Mouse (Mus musculus) heart, embryonic 14.5 days (tissue): ENCODE measurements around the gene Cldn7. TPM values are rescaled to one million over a fixed set of nuclear protein-coding genes. Genes with fewer than 3 reads are reported as not detected.
A peak's percentile ranks its signal among the peaks of the same experiment; 100 is the strongest.

Source experiments
- ATAC-seq: fragments of 200-750 bp; cut with Nextera tagmentation; 2 replicates; pipeline ENCODE4 v1.8.0; 2017; ENCODE audit warnings: low read depth, moderate TSS enrichment; ENCODE audit not compliant: insufficient number of reproducible peaks, insufficient read depth, low FRiP score
- H3K27ac ChIP-seq, 2 experiments: fragments of 200-500 bp in 1 of 2; fragments of 300-500 bp in 1 of 2; sonication (generic) in 1 of 2; replicated peaks in 1 of 2; 2 replicates each; pipeline ENCODE4 v1.5.1; 2012 to 2014; ENCODE audit warnings: low read depth in 2 of 2, low read length in 2 of 2, control low read depth in 1 of 2, mild to moderate bottlenecking in 1 of 2, mixed read lengths in 1 of 2; ENCODE audit not compliant: control insufficient read depth in 1 of 2, insufficient read depth in 1 of 2
- H3K27me3 ChIP-seq: fragments of 300-500 bp; sonication (generic); 2 replicates; pipeline ENCODE4 v1.6.1; 2014; ENCODE audit warnings: mild to moderate bottlenecking, low read length, control low read depth; ENCODE audit not compliant: control insufficient read depth, insufficient read depth
- H3K36me3 ChIP-seq: fragments of 300-500 bp; sonication (generic); 2 replicates; pipeline ENCODE4 v1.6.1; 2014; ENCODE audit warnings: mild to moderate bottlenecking, control low read depth, low read length, mixed read lengths; ENCODE audit not compliant: control insufficient read depth, insufficient read depth
- H3K4me1 ChIP-seq, 2 experiments: fragments of 200-500 bp in 1 of 2; fragments of 300-500 bp in 1 of 2; sonication (generic) in 1 of 2; 2 replicates each; pipeline ENCODE4 v1.6.1; 2012 to 2014; ENCODE audit warnings: low read length in 2 of 2, control low read depth in 1 of 2, mixed read lengths in 1 of 2; ENCODE audit not compliant: control insufficient read depth in 2 of 2, insufficient read depth in 2 of 2
- H3K4me2 ChIP-seq: fragments of 300-500 bp; sonication (generic); 2 replicates; pipeline ENCODE4 v1.6.1; 2014; ENCODE audit warnings: mild to moderate bottlenecking, low read length
- H3K4me3 ChIP-seq, 2 experiments: fragments of 200-500 bp in 1 of 2; fragments of 300-500 bp in 1 of 2; sonication (generic) in 1 of 2; 2 replicates each; pipeline ENCODE4 v1.5.1; 2012 to 2014; ENCODE audit warnings: low read length in 2 of 2, mild to moderate bottlenecking in 2 of 2, control low read depth in 1 of 2, low read depth in 1 of 2, moderate library complexity in 1 of 2; ENCODE audit not compliant: control insufficient read depth in 1 of 2, insufficient read depth in 1 of 2
- H3K9ac ChIP-seq: fragments of 300-500 bp; sonication (generic); 2 replicates; pipeline ENCODE4 v1.6.1; 2014; ENCODE audit warnings: mild to moderate bottlenecking, low read length
- H3K9me3 ChIP-seq: fragments of 300-500 bp; sonication (generic); 2 replicates; pipeline ENCODE4 v1.6.1; 2016; ENCODE audit warnings: low read length, control low read depth; ENCODE audit not compliant: control insufficient read depth
- WGBS: fragments of 180-500 bp; shearing (Covaris S2); extraction: QIAGEN DNeasy Blood & Tissue Kit; methylation state at CpG from one replicate; pipeline ENCODE4 v1.1.7; 2014; 5-methylcytosine and 5-hydroxymethylcytosine counted together
- polyA plus RNA-seq: library from polyadenylated mRNA; unstranded; fragments of >200 nt; fragmentation: Nextera tagmentation; extraction: Ambion mirVana; gene quantifications from 2 replicates; pipeline ENCODE4 v1.2.1, GENCODE M21; 2014

Gene Cldn7
- polyA plus RNA-seq, 1 experiment from 2014 or later = 2.4 TPM

GRCm38 (mm10) chr11:69934681-69935080 lies 29.9 kb upstream of the Cldn7 start:
- H3K9me3 ChIP-seq = no peaks in the 10 kb centered on the region
- no peak for ATAC-seq
- WGBS = 16% methylated on average over 6 of the region's 6 CpGs
- peak overlapping the region in 1 of 2 experiments; percentile 5; a peak in 1 of 4 replicates for H3K4me3 ChIP-seq
- no peak overlapping the region for H3K27ac ChIP-seq
- peak overlapping the region; percentile 58 for H3K4me2 ChIP-seq
- H3K9ac ChIP-seq = no peak overlapping the region
- H3K27me3 ChIP-seq = peaks cover 22% of the 10 kb centered on the region; the same call in 1 of the 2 replicates
- peaks cover 20 to 27% of the 10 kb centered on the region in 2 experiments for H3K4me1 ChIP-seq
- no peaks in the 10 kb centered on the region for H3K36me3 ChIP-seq

- WGBS = 2% methylated on average over 59 of the region's 62 CpGs
- H3K9me3 ChIP-seq = no peaks in the 10 kb centered on the region
- H3K4me2 ChIP-seq = peak within 1 kb of the TSS; percentile 99
- no peaks in the 10 kb centered on the region for H3K36me3 ChIP-seq
- peak; percentile 82 for ATAC-seq
- H3K4me1 ChIP-seq = peaks cover 20 to 27% of the 10 kb centered on the region in 2 experiments
- peaks cover 23% of the 10 kb centered on the region; the same call in 1 of the 2 replicates for H3K27me3 ChIP-seq
- H3K4me3 ChIP-seq = peak within 1 kb of the TSS; percentile 48 to 57
- peak within 1 kb of the TSS in 1 of 2 experiments; percentile 28; a peak in 1 of 4 replicates for H3K27ac ChIP-seq
- peak within 1 kb of the TSS; percentile 77 for H3K9ac ChIP-seq
Observed at GRCm38 (mm10) chr11:69935137-69935879, 29.3 kb upstream of the Cldn7 start, which contains the start of gene Ybx2. Gene Ybx2 (plus strand): TSS chr11:69935796.

GRCm38 (mm10) chr11:69936156-69936555 lies 28.4 kb upstream of the Cldn7 start:
- H3K9me3 ChIP-seq = no peaks in the 10 kb centered on the region
- 2% methylated on average over 29 of the region's 30 CpGs for WGBS
- H3K4me2 ChIP-seq = peak overlapping the region; percentile 99
- H3K4me3 ChIP-seq = peak overlapping the region; percentile 48 to 57
- H3K4me1 ChIP-seq = peaks cover 20 to 27% of the 10 kb centered on the region in 2 experiments
- peaks cover 23% of the 10 kb centered on the region; the same call in 1 of the 2 replicates for H3K27me3 ChIP-seq
- peak overlapping the region in 1 of 2 experiments; percentile 28; a peak in 1 of 4 replicates for H3K27ac ChIP-seq
- no peaks in the 10 kb centered on the region for H3K36me3 ChIP-seq
- 0 out of 2 replicates have a peak, but pooled peaks have one; percentile 14 for ATAC-seq
- H3K9ac ChIP-seq = peak overlapping the region; percentile 77

GRCm38 (mm10) chr11:69936714-69937347 lies 27.7 kb upstream of the Cldn7 start:
- peaks cover 23% of the 10 kb centered on the region; the same call in 1 of the 2 replicates for H3K27me3 ChIP-seq
- H3K9ac ChIP-seq = peak overlapping the region; percentile 77
- peak overlapping the region; percentile 48 to 57 for H3K4me3 ChIP-seq
- no peaks in the 10 kb centered on the region for H3K36me3 ChIP-seq
- WGBS = 42% methylated on average over 9 of the region's 9 CpGs
- peak overlapping the region; percentile 99 for H3K4me2 ChIP-seq
- ATAC-seq = no peak
- no peaks in the 10 kb centered on the region for H3K9me3 ChIP-seq
- H3K27ac ChIP-seq = peak overlapping the region in 1 of 2 experiments; percentile 59; a peak in 2 of 4 replicates
- peaks cover 20 to 27% of the 10 kb centered on the region in 2 experiments for H3K4me1 ChIP-seq

GRCm38 (mm10) chr11:69937385-69937784 lies 27.2 kb upstream of the Cldn7 start:
- Histone ChIP-seq H3K27me3 (peaks cover 23% of the 10 kb centered on the region; the same call in 1 of the 2 replicates), H3K36me3 (peaks cover 4% of the 10 kb centered on the region; the same call in 1 of the 2 replicates), H3K9me3 (no peaks in the 10 kb centered on the region), H3K27ac (peak overlapping the region in 1 of 2 experiments; percentile 59; a peak in 2 of 4 replicates), H3K9ac (peak overlapping the region; percentile 77), H3K4me2 (peak overlapping the region; percentile 99), H3K4me3 (peak overlapping the region in 1 of 2 experiments; percentile 57; a peak in 1 of 4 replicates), H3K4me1 (peaks cover 20 to 27% of the 10 kb centered on the region in 2 experiments)
- no peak for ATAC-seq
- 25% methylated on average over 4 of the region's 4 CpGs for WGBS

- Histone ChIP-seq H3K9ac (peak overlapping the region; percentile 77), H3K4me3 (no peak overlapping the region), H3K36me3 (peaks cover 8% of the 10 kb centered on the region), H3K4me1 (peaks cover 20 to 27% of the 10 kb centered on the region in 2 experiments), H3K4me2 (peak overlapping the region; percentile 99), H3K27me3 (peaks cover 23% of the 10 kb centered on the region; the same call in 1 of the 2 replicates), H3K9me3 (no peaks in the 10 kb centered on the region), H3K27ac (peak overlapping the region in 1 of 2 experiments; percentile 59; a peak in 2 of 4 replicates)
- 56% methylated on average over 5 of the region's 5 CpGs for WGBS
- ATAC-seq = no peak
Observed at GRCm38 (mm10) chr11:69937834-69938233, 26.7 kb upstream of the Cldn7 start.

GRCm38 (mm10) chr11:69938401-69938979 lies 26.1 kb upstream of the Cldn7 start:
- Histone ChIP-seq H3K4me3 (no peak overlapping the region), H3K4me1 (peaks cover 20 to 27% of the 10 kb centered on the region in 2 experiments), H3K9ac (no peak overlapping the region), H3K27me3 (peaks cover 23% of the 10 kb centered on the region; the same call in 1 of the 2 replicates), H3K36me3 (peaks cover 15% of the 10 kb centered on the region), H3K4me2 (no peak overlapping the region), H3K9me3 (no peaks in the 10 kb centered on the region), H3K27ac (no peak overlapping the region)
- 35% methylated on average over 9 of the region's 9 CpGs for WGBS
- ATAC-seq = no peak
